Mouse (Mus musculus) thymus, adult 2 months (tissue): ENCODE results near the gene Sbk3. TPM values are rescaled to one million over a fixed set of nuclear protein-coding genes. Genes with fewer than 3 reads are reported as not detected.
A peak's percentile ranks its signal among the peaks of the same experiment; 100 is the strongest.

Source experiments
- DNase-seq: peaks from one replicate; pipeline ENCODE4 v3.0.0; 2021
- H3K27ac ChIP-seq: fragments of 200-500 bp; 2 replicates; pipeline ENCODE4 v1.5.1; 2012; ENCODE audit warnings: low read length, control low read depth; ENCODE audit not compliant: control insufficient read depth, insufficient read depth
- H3K27me3 ChIP-seq: fragments of 200-500 bp; 2 replicates; pipeline ENCODE4 v1.6.1; 2012; ENCODE audit warnings: mild to moderate bottlenecking, low read length, moderate library complexity, mixed read lengths; ENCODE audit not compliant: control insufficient read depth, insufficient read depth
- H3K36me3 ChIP-seq: fragments of 200-500 bp; 2 replicates; pipeline ENCODE4 v1.6.1; 2012; ENCODE audit warnings: mild to moderate bottlenecking, low read length, moderate library complexity; ENCODE audit not compliant: control insufficient read depth, insufficient read depth
- H3K4me1 ChIP-seq: fragments of 200-500 bp; replicated peaks from 2 replicates; pipeline ENCODE4 v1.6.1; 2012; ENCODE audit warnings: low read length; ENCODE audit not compliant: control insufficient read depth, insufficient read depth
- H3K4me3 ChIP-seq: fragments of 200-500 bp; 2 replicates; pipeline ENCODE4 v1.5.1; 2012; ENCODE audit warnings: mild to moderate bottlenecking, low read length, control low read depth, moderate library complexity; ENCODE audit not compliant: control insufficient read depth, insufficient read depth
- CTCF ChIP-seq: fragments of 200-500 bp; IDR thresholded peaks from 2 replicates; pipeline ENCODE4 v1.5.1; 2012; ENCODE audit warnings: mild to moderate bottlenecking, control low read depth, low read length, moderate library complexity, borderline replicate concordance; ENCODE audit not compliant: control insufficient read depth, poor library complexity, insufficient read depth; ENCODE audit errors: extremely low read depth
- POLR2A ChIP-seq: fragments of 200-500 bp; IDR thresholded peaks from 2 replicates; pipeline ENCODE4 v1.6.1; 2012; ENCODE audit warnings: mild to moderate bottlenecking, low read length, control low read depth, moderate library complexity; ENCODE audit not compliant: control insufficient read depth, poor library complexity, insufficient read depth; ENCODE audit errors: extremely low read depth
- WGBS: fragments of 180-500 bp; shearing (Covaris S2); methylation state at CpG from one replicate; pipeline ENCODE4 v1.1.7; 2018; 5-methylcytosine and 5-hydroxymethylcytosine counted together
- polyA plus RNA-seq: library from polyadenylated mRNA; depleted of rRNA; stranded (reverse); fragments of >200 nt; gene quantifications from 2 replicates; pipeline ENCODE4 v1.2.3, GENCODE M21; 2012

Sbk3 gene
- polyA plus RNA-seq, 1 experiment = 3.7 TPM

- no peaks in the 10 kb centered on the region for H3K36me3 ChIP-seq
- peaks cover 4% of the 10 kb centered on the region; the same call in 1 of the 2 replicates for H3K4me1 ChIP-seq
- H3K27ac ChIP-seq = no peak overlapping the region
- 70% methylated on average over 5 of the region's 5 CpGs for WGBS
- DNase-seq = no peak
- no peaks in the 10 kb centered on the region for H3K27me3 ChIP-seq
- H3K4me3 ChIP-seq = no peak overlapping the region
- TF ChIP-seq POLR2A = no peak
- TF ChIP-seq CTCF = no peak
Measured at GRCm38 (mm10) chr7:4964988-4965387, 6.0 kb downstream of the Sbk3 start.

- Histone ChIP-seq H3K27ac (no peak within 1 kb of the TSS), H3K27me3 (no peaks in the 10 kb centered on the region), H3K36me3 (no peaks in the 10 kb centered on the region), H3K4me1 (peaks cover 4% of the 10 kb centered on the region; the same call in 1 of the 2 replicates), H3K4me3 (no peak within 1 kb of the TSS)
- TF ChIP-seq POLR2A = no peak
- peak; percentile 69; the same call in 1 of the 2 replicates for TF ChIP-seq CTCF
- WGBS = 3% methylated on average over 10 of the region's 10 CpGs
- peak; percentile 86 for DNase-seq
Measured at GRCm38 (mm10) chr7:4964272-4964671, 6.7 kb downstream of the Sbk3 start, which contains the start of gene Sbk2. Sbk2 (minus strand) TSS chr7:4964406.

GRCm38 (mm10) chr7:4963527-4963926 lies 7.4 kb downstream of the Sbk3 start:
- H3K36me3 ChIP-seq = no peaks in the 10 kb centered on the region
- no peak for TF ChIP-seq POLR2A
- no peak for TF ChIP-seq CTCF
- peaks cover 4% of the 10 kb centered on the region; the same call in 1 of the 2 replicates for H3K4me1 ChIP-seq
- H3K27me3 ChIP-seq = no peaks in the 10 kb centered on the region
- WGBS = 77% methylated on average over 5 of the region's 5 CpGs
- H3K27ac ChIP-seq = no peak overlapping the region
- DNase-seq = no peak
- H3K4me3 ChIP-seq = no peak overlapping the region

- DNase-seq = no peak
- no peak for TF ChIP-seq CTCF
- TF ChIP-seq POLR2A = no peak
- WGBS = 96% methylated on average over 10 of the region's 10 CpGs
- Histone ChIP-seq H3K4me1 (no peaks in the 10 kb centered on the region), H3K4me3 (no peak overlapping the region), H3K27ac (no peak overlapping the region), H3K36me3 (no peaks in the 10 kb centered on the region), H3K27me3 (no peaks in the 10 kb centered on the region)
Measured at GRCm38 (mm10) chr7:4957361-4957760, 13.6 kb downstream of the Sbk3 start.

GRCm38 (mm10) chr7:4953815-4954445 lies 17.0 kb downstream of the Sbk3 start:
- H3K4me1 ChIP-seq = no peaks in the 10 kb centered on the region; the same call in 1 of the 2 replicates
- 82% methylated on average over 10 of the region's 10 CpGs for WGBS
- no peak overlapping the region for H3K27ac ChIP-seq
- DNase-seq = no peak
- TF ChIP-seq CTCF (no peak), POLR2A (no peak)
- H3K27me3 ChIP-seq = no peaks in the 10 kb centered on the region
- no peak overlapping the region for H3K4me3 ChIP-seq
- H3K36me3 ChIP-seq = no peaks in the 10 kb centered on the region

- TF ChIP-seq CTCF (no peak), POLR2A (no peak)
- 91% methylated on average over 19 of the region's 19 CpGs for WGBS
- Histone ChIP-seq H3K4me1 (peaks cover 4% of the 10 kb centered on the region), H3K27ac (no peak overlapping the region), H3K36me3 (no peaks in the 10 kb centered on the region), H3K4me3 (no peak overlapping the region), H3K27me3 (no peaks in the 10 kb centered on the region)
- no peak for DNase-seq
Measured at GRCm38 (mm10) chr7:4950561-4951342, 20.2 kb downstream of the Sbk3 start.

GRCm38 (mm10) chr7:4948386-4948785 lies 22.6 kb downstream of the Sbk3 start:
- TF ChIP-seq POLR2A (no peak), CTCF (no peak)
- Histone ChIP-seq H3K4me3 (no peak overlapping the region), H3K36me3 (no peaks in the 10 kb centered on the region), H3K27me3 (no peaks in the 10 kb centered on the region), H3K4me1 (peaks cover 7% of the 10 kb centered on the region), H3K27ac (no peak overlapping the region)
- 23% methylated on average over 6 of the region's 6 CpGs for WGBS
- no peak for DNase-seq
